11 mouse cellular contexts compared by ENCODE assay signal in genomic region chr6:37276834-37277715, GRCm38 (mm10). TPM values are rescaled to one million over a fixed set of nuclear protein-coding genes. Genes with fewer than 3 reads are reported as not detected.
DNase-seq lines count a peak whose midpoint lies in the region; ATAC-seq lines count a peak whose summit lies in the region.
"Had no signal": no experiment of that assay in that cellular context is flagged by ENCODE, and none has a peak within 500 bp of the region (broad histone marks: within the 10 kb centered on the region; RNA-seq: fewer than 3 reads in every experiment).

No protein-coding gene starts in this region.

- no peak overlapping the region for H3K4me2 ChIP-seq in embryonic facial prominence, embryonic 15.5 days (replicated peaks)
- H3K4me2 ChIP-seq: neural tube, embryonic 12.5 days had no signal

- peak; percentile 14 for DNase-seq in kidney, postnatal 10 days
- DNase-seq in kidney, adult 8-10 months, result no peak
- peak; percentile 69 for DNase-seq in adrenal gland, adult 8-10 months
- DNase-seq in heart, postnatal 14 days, result peak; percentile 56 to 67
- DNase-seq in thymus, postnatal 0 days (ENCODE audit: low spot score), result no peak
- no peak for DNase-seq in kidney, adult 9 months

- H3K4me3 ChIP-seq in embryonic facial prominence, embryonic 15.5 days (replicated peaks), result no peak overlapping the region
- H3K4me3 ChIP-seq: erythroblast, embryonic 14.5 days; neural tube, embryonic 12.5 days had no signal

- H3K9me3 ChIP-seq in embryonic facial prominence, embryonic 15.5 days (replicated peaks), result no peaks in the 10 kb centered on the region
- H3K9me3 ChIP-seq: neural tube, embryonic 12.5 days had no signal

- 0 out of 2 replicates have a peak overlapping the region, but pooled peaks have one; percentile 28 for H3K27ac ChIP-seq in embryonic facial prominence, embryonic 15.5 days (replicated peaks)
- H3K27ac ChIP-seq: neural tube, embryonic 12.5 days had no signal

- peak; percentile 65; the same call in 1 of the 2 replicates for ATAC-seq in embryonic facial prominence, embryonic 15.5 days (ENCODE audit: insufficient number of reproducible peaks, low FRiP score, low TSS enrichment, low read depth)
- no peak for ATAC-seq in megakaryocyte, adult 5-6 weeks (ENCODE audit: poor library complexity, severe bottlenecking)
- ATAC-seq: Patski had no signal

- no peak overlapping the region for H3K9ac ChIP-seq in embryonic facial prominence, embryonic 15.5 days
- H3K9ac ChIP-seq: neural tube, embryonic 12.5 days had no signal

- no peaks in the 10 kb centered on the region for H3K27me3 ChIP-seq in embryonic facial prominence, embryonic 15.5 days
- H3K27me3 ChIP-seq: neural tube, embryonic 12.5 days; Patski had no signal

- WGBS in embryonic facial prominence, embryonic 15.5 days, result 55% methylated on average over 6 of the region's 6 CpGs

- peaks cover 8% of the 10 kb centered on the region for H3K4me1 ChIP-seq in embryonic facial prominence, embryonic 15.5 days
- H3K4me1 ChIP-seq: neural tube, embryonic 12.5 days had no signal

- intact Hi-C loops in heart, postnatal 14 days (cut with DNase I), result no loop called here

- no peaks in the 10 kb centered on the region for H3K36me3 ChIP-seq in embryonic facial prominence, embryonic 15.5 days
- H3K36me3 ChIP-seq: neural tube, embryonic 12.5 days had no signal

RNA-seq across cellular contexts. Expression of gene Dgki, which starts 22.9 kb away (rescaled TPM):
- 1 to 10 TPM; 2.3 to 6.9 (median 4.9) TPM for total RNA-seq in adrenal gland, adult 8-10 months (2022)
- 0.83 and 1.2 TPM in 2 replicates for polyA plus RNA-seq in embryonic facial prominence, embryonic 15.5 days (2015; fragmentation: Nextera tagmentation; extraction: Ambion mirVana)
- under 1 TPM; 0.26 to 0.27 TPM for total RNA-seq in heart, postnatal 14 days (2021)
- polyA plus RNA-seq in thymus, postnatal 0 days (2015; fragmentation: Nextera tagmentation; extraction: Ambion mirVana), result 0.14 and 0.19 TPM in 2 replicates
- 0.11 TPM in 1 of 2 replicates, not detected in the other for total RNA-seq in megakaryocyte, adult 5-6 weeks (2015)
- not detected in 2 replicates for total RNA-seq in megakaryocyte, adult 5-6 weeks (2017)
- polyA plus RNA-seq: erythroblast, embryonic 14.5 days had no signal

Comparison
In these comparisons a context has a peak if more than half of its experiments do, and no peak if none do; other contexts are left out.
1. DNase-seq: peak in kidney, postnatal 10 days (single experiment), adrenal gland, adult 8-10 months (single experiment) and heart, postnatal 14 days (2 of 2); none in kidney, adult 8-10 months (0 of 2), thymus, postnatal 0 days (single experiment) and kidney, adult 9 months (single experiment).